Mouse (Mus musculus) telencephalon, adult 2 months (tissue): ENCODE data around the gene Ctf2.
"Not testable (repeated sequence)": the region's sequence is repeated elsewhere in the genome, so short reads cannot be mapped to it uniquely, and the experiment has no call there.

Experiments
- DNase-seq: peaks from one replicate; pipeline ENCODE4 v3.0.0-alpha.2; 2011; ENCODE audit warnings: low read depth, low spot score

The Ctf2 gene

GRCm38 (mm10) chr7:127732066-127732465 is at the start of gene Ctf2:
TSS of gene Ctf2 (minus strand) at chr7:127732166.
- not testable (repeated sequence) for DNase-seq

- DNase-seq = no peak
Observed at GRCm38 (mm10) chr7:127778350-127778749, 46.4 kb upstream of the Ctf2 start.

- no peak for DNase-seq
Observed at GRCm38 (mm10) chr7:127777474-127778266, 45.7 kb upstream of the Ctf2 start.

GRCm38 (mm10) chr7:127776878-127777473 is 45.0 kb upstream of the Ctf2 start:
- peak; percentile 96 for DNase-seq

- DNase-seq = peak; percentile 81
Observed at GRCm38 (mm10) chr7:127776426-127776825, 44.5 kb upstream of the Ctf2 start, which contains the start of gene Setd1a. TSS of gene Setd1a (plus strand) at chr7:127776670.

GRCm38 (mm10) chr7:127775837-127776236 is 43.9 kb upstream of the Ctf2 start:
- not testable (repeated sequence) for DNase-seq

- DNase-seq = no peak
Observed at GRCm38 (mm10) chr7:127773664-127774384, 41.9 kb upstream of the Ctf2 start.

- DNase-seq = no peak
Observed at GRCm38 (mm10) chr7:127772557-127772956, 40.6 kb upstream of the Ctf2 start.

- DNase-seq = no peak
Observed at GRCm38 (mm10) chr7:127772080-127772479, 40.1 kb upstream of the Ctf2 start.

GRCm38 (mm10) chr7:127771262-127771661 is 39.3 kb upstream of the Ctf2 start:
- DNase-seq = peak; percentile 74

- DNase-seq = no peak
Observed at GRCm38 (mm10) chr7:127770039-127770905, 38.3 kb upstream of the Ctf2 start.

- DNase-seq = peak; percentile 66
Observed at GRCm38 (mm10) chr7:127769651-127770038, 37.7 kb upstream of the Ctf2 start, which contains the start of gene Orai3. TSS of gene Orai3 (plus strand) at chr7:127769815.

- peak; percentile 99 for DNase-seq
Observed at GRCm38 (mm10) chr7:127768997-127769593, 37.1 kb upstream of the Ctf2 start.

- no peak for DNase-seq
Observed at GRCm38 (mm10) chr7:127768346-127768996, 36.5 kb upstream of the Ctf2 start.

- no peak for DNase-seq
Observed at GRCm38 (mm10) chr7:127767671-127768345, 35.8 kb upstream of the Ctf2 start.

GRCm38 (mm10) chr7:127766851-127767609 is 35.1 kb upstream of the Ctf2 start:
- no peak for DNase-seq

GRCm38 (mm10) chr7:127765756-127766155 is 33.8 kb upstream of the Ctf2 start:
- no peak for DNase-seq

- no peak for DNase-seq
Observed at GRCm38 (mm10) chr7:127763642-127764041, 31.7 kb upstream of the Ctf2 start.

GRCm38 (mm10) chr7:127761026-127761425 is 29.1 kb upstream of the Ctf2 start:
- no peak for DNase-seq
